Mouse (Mus musculus) MEL (cell line): ENCODE data around the gene Gm9573. TPM values are rescaled to one million over a fixed set of nuclear protein-coding genes. Genes with fewer than 3 reads are reported as not detected.

ENCODE experiments used
- DNase-seq: peaks from one replicate; pipeline ENCODE4 v3.0.0; 2011; ENCODE audit warnings: low read depth, low spot score
- H3K27ac ChIP-seq: 2 replicates; pipeline ENCODE4 v1.5.1; 2012; ENCODE audit warnings: low read depth, mild to moderate bottlenecking, control low read depth, low read length, moderate library complexity; ENCODE audit not compliant: control insufficient read depth
- H3K27me3 ChIP-seq, 2 experiments: fragments of 150-350 bp in 1 of 2; sonication (generic) in 1 of 2; 2 replicates each; pipeline ENCODE4 v1.6.1; 2012; ENCODE audit warnings: low read length in 2 of 2, mild to moderate bottlenecking in 2 of 2, improper control_type of control experiment in 1 of 2, moderate library complexity in 1 of 2; ENCODE audit not compliant: insufficient read depth in 2 of 2, control insufficient read depth in 1 of 2
- H3K36me3 ChIP-seq, 2 experiments: 2 replicates each; pipeline ENCODE4 v1.6.1; 2012 to 2014; ENCODE audit warnings: low read length in 2 of 2, improper control_type of control experiment in 1 of 2, inconsistent platforms in 1 of 2, mild to moderate bottlenecking in 1 of 2; ENCODE audit not compliant: insufficient read depth in 2 of 2, control insufficient read depth in 1 of 2
- H3K4me1 ChIP-seq, 2 experiments: fragments of 150-350 bp in 1 of 2; sonication (generic) in 1 of 2; 2 replicates each; pipeline ENCODE4 v1.6.1; 2012; ENCODE audit warnings: low read length in 2 of 2, improper control_type of control experiment in 1 of 2, mild to moderate bottlenecking in 1 of 2; ENCODE audit not compliant: insufficient read depth in 2 of 2, control insufficient read depth in 1 of 2
- H3K4me3 ChIP-seq, 2 experiments: fragments of 150-350 bp in 1 of 2; sonication (generic) in 1 of 2; 2 replicates each; pipeline ENCODE4 v1.5.1; 2012; ENCODE audit warnings: low read depth in 2 of 2, low read length in 2 of 2, mild to moderate bottlenecking in 2 of 2, moderate library complexity in 2 of 2, control low read depth in 1 of 2, improper control_type of control experiment in 1 of 2; ENCODE audit not compliant: control insufficient read depth in 1 of 2, insufficient read depth in 1 of 2
- H3K79me2 ChIP-seq: 2 replicates; pipeline ENCODE4 v1.6.1; 2012; ENCODE audit warnings: mild to moderate bottlenecking, low read length, moderate library complexity; ENCODE audit not compliant: control insufficient read depth, poor library complexity, insufficient read depth
- H3K9ac ChIP-seq: 2 replicates; pipeline ENCODE4 v1.6.1; 2012; ENCODE audit warnings: low read depth, mild to moderate bottlenecking, control low read depth, low read length, moderate library complexity; ENCODE audit not compliant: control insufficient read depth, poor library complexity, severe bottlenecking
- H3K9me3 ChIP-seq: fragments of 150-350 bp; sonication (generic); replicated peaks from 2 replicates; pipeline ENCODE4 v1.6.1; 2012; ENCODE audit warnings: mild to moderate bottlenecking, low read length, improper control_type of control experiment, moderate library complexity; ENCODE audit not compliant: insufficient read depth
- CHD1 ChIP-seq: IDR thresholded peaks from 2 replicates; pipeline ENCODE4 v1.6.1; 2012; ENCODE audit warnings: low read depth, mild to moderate bottlenecking, inconsistent platforms, low read length, improper control_type of control experiment
- CTCF ChIP-seq, 3 experiments: IDR thresholded peaks in 2 of 3; conservative IDR thresholded peaks in 1 of 3; 2 replicates each; pipeline ENCODE4 v1.5.1; 2011 to 2012; ENCODE audit warnings: low read length in 3 of 3, low read depth in 2 of 3, mild to moderate bottlenecking in 2 of 3, improper control_type of control experiment in 1 of 3, inconsistent platforms in 1 of 3, mixed read lengths in 1 of 3, moderate library complexity in 1 of 3; ENCODE audit not compliant: control insufficient read depth in 1 of 3, insufficient read depth in 1 of 3, poor library complexity in 1 of 3, severe bottlenecking in 1 of 3
- E2F4 ChIP-seq: IDR thresholded peaks from 2 replicates; pipeline ENCODE4 v1.6.1; 2011; ENCODE audit warnings: low read depth, low read length, improper control_type of control experiment, borderline replicate concordance
- EP300 ChIP-seq, 2 experiments: IDR thresholded peaks; 2 replicates each; pipeline ENCODE4 v1.6.1; 2011; ENCODE audit warnings: improper control_type of control experiment in 2 of 2, low read length in 2 of 2, low read depth in 1 of 2, mild to moderate bottlenecking in 1 of 2
- ETS1 ChIP-seq: IDR thresholded peaks from 2 replicates; pipeline ENCODE4 v1.6.1; 2012; ENCODE audit warnings: low read depth, mild to moderate bottlenecking, inconsistent platforms, low read length, improper control_type of control experiment, moderate library complexity
- GABPA ChIP-seq: IDR thresholded peaks from 2 replicates; pipeline ENCODE4 v1.6.1; 2012; ENCODE audit warnings: low read depth, mild to moderate bottlenecking, inconsistent platforms, low read length, improper control_type of control experiment, moderate library complexity
- MAFK ChIP-seq: IDR thresholded peaks from 2 replicates; pipeline ENCODE4 v1.6.1; 2011; ENCODE audit warnings: low read depth, mild to moderate bottlenecking, low read length, improper control_type of control experiment, borderline replicate concordance
- MAX ChIP-seq: IDR thresholded peaks from 2 replicates; pipeline ENCODE4 v1.6.1; 2011; ENCODE audit warnings: low read length, improper control_type of control experiment
- NRF1 ChIP-seq: IDR thresholded peaks from 2 replicates; pipeline ENCODE4 v1.6.1; 2014; ENCODE audit warnings: low read depth, mild to moderate bottlenecking, inconsistent platforms, low read length, improper control_type of control experiment, moderate library complexity; ENCODE audit not compliant: poor library complexity, insufficient read depth, severe bottlenecking
- POLR2A ChIP-seq, 2 experiments: IDR thresholded peaks; 2 replicates each; pipeline ENCODE4 v1.6.1; 2011 to 2012; ENCODE audit warnings: low read length in 2 of 2, mild to moderate bottlenecking in 2 of 2, control low read depth in 1 of 2, improper control_type of control experiment in 1 of 2, low read depth in 1 of 2, moderate library complexity in 1 of 2; ENCODE audit not compliant: control insufficient read depth in 1 of 2, insufficient read depth in 1 of 2, poor library complexity in 1 of 2
- POLR2AphosphoS2 ChIP-seq: IDR thresholded peaks from 2 replicates; pipeline ENCODE4 v1.6.1; 2011; ENCODE audit warnings: low read length, improper control_type of control experiment
- RAD21 ChIP-seq: IDR thresholded peaks from 2 replicates; pipeline ENCODE4 v1.6.1; 2011; ENCODE audit warnings: mild to moderate bottlenecking, low read depth, low read length, improper control_type of control experiment
- RCOR1 ChIP-seq: IDR thresholded peaks from 2 replicates; pipeline ENCODE4 v1.6.1; 2012; ENCODE audit warnings: low read depth, mild to moderate bottlenecking, inconsistent platforms, low read length, improper control_type of control experiment
- SMC3 ChIP-seq: IDR thresholded peaks from 2 replicates; pipeline ENCODE4 v1.6.1; 2011; ENCODE audit warnings: low read depth, low read length, improper control_type of control experiment
- TAL1 ChIP-seq: IDR thresholded peaks from 2 replicates; pipeline ENCODE4 v1.6.1; 2012; ENCODE audit warnings: mild to moderate bottlenecking, inconsistent platforms, low read length, moderate library complexity, mixed read lengths
- UBTF ChIP-seq: IDR thresholded peaks from 2 replicates; pipeline ENCODE4 v1.6.1; 2012; ENCODE audit warnings: low read depth, mild to moderate bottlenecking, inconsistent platforms, low read length, improper control_type of control experiment, moderate library complexity, borderline replicate concordance; ENCODE audit not compliant: insufficient read depth
- USF1 ChIP-seq: IDR thresholded peaks from 2 replicates; pipeline ENCODE4 v1.6.1; 2014; ENCODE audit warnings: low read depth, mild to moderate bottlenecking, inconsistent platforms, low read length, improper control_type of control experiment, moderate library complexity
- USF2 ChIP-seq, 2 experiments: IDR thresholded peaks; 2 replicates each; pipeline ENCODE4 v1.6.1; 2011 to 2012; ENCODE audit warnings: improper control_type of control experiment in 2 of 2, low read length in 2 of 2, borderline replicate concordance in 1 of 2, inconsistent platforms in 1 of 2, low read depth in 1 of 2, mild to moderate bottlenecking in 1 of 2; ENCODE audit not compliant: insufficient read depth in 1 of 2
- ZC3H11A ChIP-seq: IDR thresholded peaks from 2 replicates; pipeline ENCODE4 v1.6.1; 2012; ENCODE audit warnings: low read depth, mild to moderate bottlenecking, inconsistent platforms, low read length, improper control_type of control experiment
- polyA plus RNA-seq, 2 experiments: library from polyadenylated mRNA; stranded (reverse) in 1 of 2; unstranded in 1 of 2; fragments of >175 nt in 1 of 2; fragments of >200 nt in 1 of 2; gene quantifications; 2 replicates each; pipeline versions ENCODE4 v1.2.1 to v1.2.4; 2012; ENCODE audit warnings: low replicate concordance in 2 of 2, low read depth in 1 of 2; ENCODE audit not compliant: insufficient read length in 2 of 2, insufficient read depth in 1 of 2, missing spikeins in 1 of 2
- total RNA-seq: library from RNA; depleted of rRNA; stranded (reverse); fragments of 300-350 nt; gene quantifications from 2 replicates; pipeline ENCODE4 v1.2.3, GENCODE M21; 2012

The Gm9573 gene
- total and polyA plus RNA-seq, 3 experiments, result not detected

DNA sequence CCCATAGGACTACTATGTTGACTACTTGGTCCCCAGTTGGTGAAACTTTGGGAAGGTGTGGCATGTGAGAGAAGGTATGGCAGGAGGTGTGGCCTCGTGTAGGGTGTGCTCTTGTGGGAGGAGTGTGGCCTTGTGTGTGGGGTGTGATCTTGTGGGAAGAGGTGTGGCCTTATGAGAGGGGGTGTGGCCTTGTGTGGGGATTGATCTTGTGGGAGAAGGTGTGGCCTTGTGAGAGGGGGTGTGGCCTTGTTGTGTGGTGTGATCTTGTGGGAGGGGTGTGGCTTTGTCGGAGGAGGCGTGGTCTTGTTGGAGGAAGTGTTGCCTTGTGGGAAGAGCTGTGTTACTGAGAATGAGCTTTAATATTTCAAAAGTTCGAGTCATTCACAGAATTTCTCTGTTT is 9.3 kb downstream of the Gm9573 start:
- Histone ChIP-seq H3K4me1 (0 out of 4 replicates have a peak, but pooled peaks cover 0 to 3% of the 10 kb centered on the region in 2 experiments), H3K27ac (no peak overlapping the region)
- no peak for TF ChIP-seq USF2 (IDR thresholded peaks at IDR 0.05; ENCODE audit: borderline replicate concordance in 1 of 2, insufficient read depth in 1 of 2, low read depth in 1 of 2, low read length in 2 of 2)
- TF ChIP-seq, all 39 proteins: peak for 0
- DNase-seq, result peak; percentile 79
- Histone ChIP-seq H3K9ac (no peak overlapping the region), H3K79me2 (no peaks in the 10 kb centered on the region), H3K4me3 (no peak overlapping the region), H3K9me3 (no peaks in the 10 kb centered on the region), H3K27me3 (no peaks in the 10 kb centered on the region; a peak in 1 of 4 replicates), H3K36me3 (no peaks in the 10 kb centered on the region)

DNA sequence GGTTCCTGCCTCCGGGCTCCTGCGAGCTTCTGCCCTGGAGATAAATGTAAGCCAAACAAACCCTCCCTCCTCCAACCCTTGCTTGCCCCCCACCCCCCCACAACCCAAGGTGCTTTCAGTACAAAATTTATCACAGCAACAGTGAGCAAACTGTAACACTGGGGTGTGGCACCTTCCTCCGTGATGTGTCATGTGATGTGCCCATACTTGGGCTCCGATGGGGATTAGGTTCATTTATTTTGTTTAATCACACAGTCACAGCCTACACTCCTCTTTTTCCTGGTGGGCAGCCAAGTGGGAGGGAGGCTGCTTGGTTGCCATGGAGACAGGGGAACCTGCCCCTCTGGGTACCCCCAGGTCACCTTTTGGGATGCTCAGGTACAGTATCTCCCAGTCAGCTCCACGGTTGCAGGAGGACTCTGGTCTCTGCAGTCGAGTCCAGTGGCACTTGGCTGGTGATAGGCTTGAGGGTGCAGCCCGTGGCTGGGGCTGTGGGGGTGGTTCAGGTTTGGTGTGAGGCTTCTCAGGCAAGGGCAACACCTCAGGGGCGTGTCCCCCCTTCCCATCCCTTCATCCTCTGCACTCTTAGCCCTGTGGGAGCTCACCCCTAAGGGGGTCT is 24.6 kb downstream of the Gm9573 start:
- Histone ChIP-seq H3K9me3 (no peaks in the 10 kb centered on the region), H3K9ac (no peak overlapping the region), H3K27me3 (peaks cover 2 to 3% of the 10 kb centered on the region in 2 experiments; a peak in 2 of 4 replicates), H3K36me3 (no peaks in the 10 kb centered on the region), H3K4me3 (no peak overlapping the region; a peak in 1 of 4 replicates), H3K4me1 (peaks cover 0 to 4% of the 10 kb centered on the region in 2 experiments; a peak in 1 of 4 replicates), H3K79me2 (no peaks in the 10 kb centered on the region), H3K27ac (no peak overlapping the region)
- peak; percentile 59 for DNase-seq
- no peak for TF ChIP-seq ETS1
- no peak for TF ChIP-seq USF2 (IDR thresholded peaks at IDR 0.05; ENCODE audit: borderline replicate concordance in 1 of 2, insufficient read depth in 1 of 2, low read depth in 1 of 2, low read length in 2 of 2)
- no peak for TF ChIP-seq NRF1
- TF ChIP-seq USF1, result peak; percentile 71
- peak in 1 of 2 experiments; percentile 25; a peak in 2 of 4 replicates for TF ChIP-seq EP300 (IDR thresholded peaks at IDR 0.05; ENCODE audit: low read depth in 1 of 2, low read length in 2 of 2)
- TF ChIP-seq POLR2A (IDR thresholded peaks at IDR 0.05; ENCODE audit: control insufficient read depth in 1 of 2, insufficient read depth in 1 of 2, low read depth in 1 of 2, low read length in 2 of 2, poor library complexity in 1 of 2), result no peak
- TF ChIP-seq, all 39 proteins: peak for 2

DNA sequence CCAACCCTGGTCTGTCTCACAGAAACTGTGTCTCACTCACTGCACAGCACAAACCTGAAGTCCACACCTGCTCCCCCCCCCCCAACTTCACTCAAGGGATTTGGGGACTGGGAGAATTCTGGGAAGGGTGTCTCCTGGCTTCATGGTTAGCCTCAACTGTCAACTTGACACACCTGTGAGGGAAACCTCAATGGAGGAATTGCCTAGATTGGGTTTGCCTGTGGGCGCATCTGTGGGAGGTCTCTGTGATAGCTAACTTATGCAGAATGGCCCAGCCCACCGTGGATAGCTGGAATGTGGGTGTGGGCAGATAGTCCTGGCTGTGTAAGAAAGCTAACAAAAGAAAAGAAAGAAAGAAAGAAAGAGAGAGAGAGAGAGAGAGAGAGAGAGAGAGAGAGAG is 25.2 kb downstream of the Gm9573 start, which contains the start of gene Sfta2:
Sfta2 (plus strand) TSS at position 301 of the 400 bp plus-strand sequence.
- H3K9ac ChIP-seq, result peak within 1 kb of the TSS; percentile 17; the same call in 1 of the 2 replicates
- DNase-seq, result no peak
- no peak within 1 kb of the TSS for H3K27ac ChIP-seq
- H3K9me3 ChIP-seq, result no peaks in the 10 kb centered on the region
- H3K27me3 ChIP-seq, result peaks cover 2% of the 10 kb centered on the region in 2 experiments; a peak in 2 of 4 replicates
- TF ChIP-seq POLR2A (IDR thresholded peaks at IDR 0.05; ENCODE audit: control insufficient read depth in 1 of 2, insufficient read depth in 1 of 2, low read depth in 1 of 2, low read length in 2 of 2, poor library complexity in 1 of 2) (no peak), E2F4 (no peak), UBTF (no peak), RAD21 (no peak), EP300 (IDR thresholded peaks at IDR 0.05; ENCODE audit: low read depth in 1 of 2, low read length in 2 of 2) (no peak), GABPA (no peak), SMC3 (no peak), ZC3H11A (no peak), MAFK (no peak), CHD1 (no peak), MAX (no peak), CTCF (IDR thresholded peaks at IDR 0.05 in 2 of 3, conservative IDR thresholded peaks at IDR 0.05 in 1 of 3; ENCODE audit: control insufficient read depth in 1 of 3, insufficient read depth in 1 of 3, low read depth in 2 of 3, low read length in 3 of 3, poor library complexity in 1 of 3, severe bottlenecking in 1 of 3) (no peak), USF2 (IDR thresholded peaks at IDR 0.05; ENCODE audit: borderline replicate concordance in 1 of 2, insufficient read depth in 1 of 2, low read depth in 1 of 2, low read length in 2 of 2) (no peak), POLR2AphosphoS2 (no peak), RCOR1 (no peak), TAL1 (no peak)
- TF ChIP-seq, all 39 proteins: peak for 0
- Histone ChIP-seq H3K4me3 (peak within 1 kb of the TSS; percentile 23 to 52; a peak in 3 of 4 replicates), H3K79me2 (no peaks in the 10 kb centered on the region), H3K36me3 (no peaks in the 10 kb centered on the region), H3K4me1 (peaks cover 0 to 4% of the 10 kb centered on the region in 2 experiments; a peak in 1 of 4 replicates)
